Mouse (Mus musculus) embryonic fibroblast, embryonic 13.5 days (primary cell): Measurements from ENCODE around the gene Cand1.

ENCODE experiments used
- CTCF ChIP-seq: IDR thresholded peaks from 2 replicates; pipeline ENCODE4 v1.5.1; 2011; ENCODE audit warnings: mild to moderate bottlenecking, control low read depth, low read length, moderate library complexity, borderline replicate concordance; ENCODE audit not compliant: insufficient read depth
- POLR2A ChIP-seq: IDR thresholded peaks from 2 replicates; pipeline ENCODE4 v1.6.1; 2011; ENCODE audit warnings: low read depth, mild to moderate bottlenecking, control low read depth, low read length, moderate library complexity

- TF ChIP-seq POLR2A (no peak), CTCF (no peak)
Measured at GRCm38 (mm10) chr10:119187720-119188119, 52.1 kb downstream of the Cand1 start.
